Mouse (Mus musculus): Measurements from ENCODE around the gene Ric8a.

GRCm38 (mm10) chr7:140855181-140855580 is 1.6 kb upstream of the Ric8a start:
- TF ChIP-seq CTCF (IDR thresholded peaks at IDR 0.05; ENCODE audit: control insufficient read depth, insufficient read depth, insufficient read length) (no peak), MAX (IDR thresholded peaks at IDR 0.05) (no peak), MYOG (IDR thresholded peaks at IDR 0.05; ENCODE audit: control insufficient read depth, extremely low read depth, insufficient read length) (no peak), USF1 (IDR thresholded peaks at IDR 0.05; ENCODE audit: low read depth) (no peak)
